Mouse (Mus musculus): ENCODE results near the gene Nrp1. TPM values are rescaled to one million over a fixed set of nuclear protein-coding genes. Genes with fewer than 3 reads are reported as not detected.

Nrp1 gene
- polyA plus RNA-seq, 1 experiment: 117 TPM

GRCm38 (mm10) chr8:128362940-128363595, 4.7 kb downstream of the Nrp1 start:
- no peak overlapping the region for H3K27ac ChIP-seq (ENCODE audit: insufficient read depth, low read depth, low read length)
- TF ChIP-seq CTCF (IDR thresholded peaks at IDR 0.05; ENCODE audit: low read depth, low read length) (no peak), POLR2A (IDR thresholded peaks at IDR 0.05; ENCODE audit: borderline replicate concordance, low read depth, low read length) (no peak)
- H3K4me3 ChIP-seq (ENCODE audit: insufficient read depth, low read length): no peak overlapping the region
- peaks cover 17% of the 10 kb centered on the region for H3K4me1 ChIP-seq (ENCODE audit: control insufficient read depth, insufficient read depth, low read length)

- Histone ChIP-seq H3K4me3 (ENCODE audit: insufficient read depth, low read length) (no peak overlapping the region), H3K27ac (ENCODE audit: insufficient read depth, low read depth, low read length) (no peak overlapping the region), H3K4me1 (ENCODE audit: control insufficient read depth, insufficient read depth, low read length) (peaks cover 19% of the 10 kb centered on the region)
- TF ChIP-seq CTCF (IDR thresholded peaks at IDR 0.05; ENCODE audit: low read depth, low read length) (no peak), POLR2A (IDR thresholded peaks at IDR 0.05; ENCODE audit: borderline replicate concordance, low read depth, low read length) (no peak)
These were observed 12.1 kb downstream of the Nrp1 start for GRCm38 (mm10) chr8:128370496-128370895.

- Histone ChIP-seq H3K4me1 (ENCODE audit: control insufficient read depth, insufficient read depth, low read length) (peaks cover 19% of the 10 kb centered on the region), H3K27ac (ENCODE audit: insufficient read depth, low read depth, low read length) (no peak overlapping the region), H3K4me3 (ENCODE audit: insufficient read depth, low read length) (no peak overlapping the region)
- TF ChIP-seq CTCF (IDR thresholded peaks at IDR 0.05; ENCODE audit: low read depth, low read length) (no peak), POLR2A (IDR thresholded peaks at IDR 0.05; ENCODE audit: borderline replicate concordance, low read depth, low read length) (no peak)
These were observed 12.6 kb downstream of the Nrp1 start for GRCm38 (mm10) chr8:128371026-128371425.

GRCm38 (mm10) chr8:128371789-128372188, 13.4 kb downstream of the Nrp1 start:
- TF ChIP-seq POLR2A (IDR thresholded peaks at IDR 0.05; ENCODE audit: borderline replicate concordance, low read depth, low read length) (no peak), CTCF (IDR thresholded peaks at IDR 0.05; ENCODE audit: low read depth, low read length) (no peak)
- Histone ChIP-seq H3K4me1 (ENCODE audit: control insufficient read depth, insufficient read depth, low read length) (peaks cover 14% of the 10 kb centered on the region), H3K27ac (ENCODE audit: insufficient read depth, low read depth, low read length) (no peak overlapping the region), H3K4me3 (ENCODE audit: insufficient read depth, low read length) (no peak overlapping the region)

- no peak overlapping the region for H3K27ac ChIP-seq (ENCODE audit: insufficient read depth, low read depth, low read length)
- TF ChIP-seq CTCF (IDR thresholded peaks at IDR 0.05; ENCODE audit: low read depth, low read length) (no peak), POLR2A (IDR thresholded peaks at IDR 0.05; ENCODE audit: borderline replicate concordance, low read depth, low read length) (no peak)
- no peak overlapping the region for H3K4me3 ChIP-seq (ENCODE audit: insufficient read depth, low read length)
- peaks cover 14% of the 10 kb centered on the region for H3K4me1 ChIP-seq (ENCODE audit: control insufficient read depth, insufficient read depth, low read length)
These were observed 14.3 kb downstream of the Nrp1 start for GRCm38 (mm10) chr8:128372724-128373123.

- peaks cover 14% of the 10 kb centered on the region for H3K4me1 ChIP-seq (ENCODE audit: control insufficient read depth, insufficient read depth, low read length)
- TF ChIP-seq CTCF (IDR thresholded peaks at IDR 0.05; ENCODE audit: low read depth, low read length) (no peak), POLR2A (IDR thresholded peaks at IDR 0.05; ENCODE audit: borderline replicate concordance, low read depth, low read length) (no peak)
- H3K4me3 ChIP-seq (ENCODE audit: insufficient read depth, low read length): no peak overlapping the region
- no peak overlapping the region for H3K27ac ChIP-seq (ENCODE audit: insufficient read depth, low read depth, low read length)
These were observed 15.0 kb downstream of the Nrp1 start for GRCm38 (mm10) chr8:128373418-128373817.

- no peak overlapping the region for H3K4me3 ChIP-seq (ENCODE audit: insufficient read depth, low read length)
- H3K27ac ChIP-seq (ENCODE audit: insufficient read depth, low read depth, low read length): no peak overlapping the region
- TF ChIP-seq CTCF (IDR thresholded peaks at IDR 0.05; ENCODE audit: low read depth, low read length) (no peak), POLR2A (IDR thresholded peaks at IDR 0.05; ENCODE audit: borderline replicate concordance, low read depth, low read length) (no peak)
- H3K4me1 ChIP-seq (ENCODE audit: control insufficient read depth, insufficient read depth, low read length): peaks cover 5% of the 10 kb centered on the region
These were observed 16.9 kb downstream of the Nrp1 start for GRCm38 (mm10) chr8:128375291-128375690.

GRCm38 (mm10) chr8:128383176-128383575, 24.8 kb downstream of the Nrp1 start:
- Histone ChIP-seq H3K4me3 (ENCODE audit: insufficient read depth, low read length) (no peak overlapping the region), H3K4me1 (ENCODE audit: control insufficient read depth, insufficient read depth, low read length) (peaks cover 16% of the 10 kb centered on the region), H3K27ac (ENCODE audit: insufficient read depth, low read depth, low read length) (no peak overlapping the region)
- TF ChIP-seq POLR2A (IDR thresholded peaks at IDR 0.05; ENCODE audit: borderline replicate concordance, low read depth, low read length) (no peak), CTCF (IDR thresholded peaks at IDR 0.05; ENCODE audit: low read depth, low read length) (no peak)

GRCm38 (mm10) chr8:128384366-128384765, 26.0 kb downstream of the Nrp1 start:
- TF ChIP-seq POLR2A (IDR thresholded peaks at IDR 0.05; ENCODE audit: borderline replicate concordance, low read depth, low read length) (no peak), CTCF (IDR thresholded peaks at IDR 0.05; ENCODE audit: low read depth, low read length) (no peak)
- Histone ChIP-seq H3K4me3 (ENCODE audit: insufficient read depth, low read length) (no peak overlapping the region), H3K4me1 (ENCODE audit: control insufficient read depth, insufficient read depth, low read length) (peaks cover 19% of the 10 kb centered on the region), H3K27ac (ENCODE audit: insufficient read depth, low read depth, low read length) (no peak overlapping the region)

GRCm38 (mm10) chr8:128384921-128385332, 26.5 kb downstream of the Nrp1 start:
- H3K27ac ChIP-seq (ENCODE audit: insufficient read depth, low read depth, low read length): no peak overlapping the region
- H3K4me1 ChIP-seq (ENCODE audit: control insufficient read depth, insufficient read depth, low read length): peaks cover 21% of the 10 kb centered on the region
- TF ChIP-seq POLR2A (IDR thresholded peaks at IDR 0.05; ENCODE audit: borderline replicate concordance, low read depth, low read length): no peak
- no peak for TF ChIP-seq CTCF (IDR thresholded peaks at IDR 0.05; ENCODE audit: low read depth, low read length)
- no peak overlapping the region for H3K4me3 ChIP-seq (ENCODE audit: insufficient read depth, low read length)
